Mouse (Mus musculus): ENCODE results near the gene Gm49395. TPM values are rescaled to one million over a fixed set of nuclear protein-coding genes. Genes with fewer than 3 reads are reported as not detected.

Gene Gm49395
- polyA plus RNA-seq, 1 experiment from 2014 or later: 2.8 TPM

Other genes starting within 250 kb of the Gm49395 start
- 2.4 and 2.8 TPM in 2 replicates for gene Itga2, start 169.8 kb downstream of the Gm49395 start, polyA plus RNA-seq (2016; fragmentation: Nextera tagmentation; extraction: Ambion mirVana)
- gene Pelo, start 11.7 kb downstream of the Gm49395 start, polyA plus RNA-seq (2016; fragmentation: Nextera tagmentation; extraction: Ambion mirVana): 5.0 and 5.2 TPM in 2 replicates
- gene Itga1, start within 50 bp of the Gm49395 start, polyA plus RNA-seq (2016; fragmentation: Nextera tagmentation; extraction: Ambion mirVana): 3.5 and 4.1 TPM in 2 replicates

Data from limb, embryonic 12.5 days (tissue).